Mouse (Mus musculus): ENCODE measurements at regions not wholly inside any gene's neighbourhood (a gene's known extent, or its start where the extent isn't known, plus 50 kb on each side); places are given as distances from the start of the nearest gene placed in this dataset.

DNA sequence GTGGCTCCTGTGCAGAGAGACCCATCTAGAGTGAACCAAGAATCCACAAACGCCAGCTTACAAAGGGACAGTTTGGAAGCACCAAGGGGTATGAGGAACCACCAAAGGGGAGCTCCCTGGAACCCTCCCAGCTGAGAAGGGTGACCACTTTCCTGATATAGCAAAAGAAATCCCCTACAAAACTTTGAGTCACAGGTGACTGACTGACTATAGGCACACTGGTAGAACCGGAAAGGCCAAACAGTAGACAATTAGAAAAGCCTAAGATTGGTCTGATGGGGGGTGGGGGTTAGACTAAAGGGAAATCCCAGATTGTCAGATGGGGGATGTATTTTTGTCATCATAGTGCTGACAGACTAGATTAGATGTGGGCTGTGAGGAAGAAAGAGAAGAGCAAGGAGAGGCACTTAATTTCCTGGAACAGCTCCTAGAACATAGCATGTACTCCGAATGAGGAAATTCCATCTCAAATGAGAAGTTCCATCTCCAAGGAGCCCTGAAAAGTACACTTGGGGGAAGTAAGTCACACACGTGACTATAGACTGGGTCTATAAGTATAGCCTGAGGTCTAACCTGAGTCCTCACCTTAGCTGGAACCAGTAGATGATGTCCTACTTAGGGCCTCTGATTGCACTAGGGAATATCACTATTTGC lies 302.4 kb upstream of the Atp2b1 start:
- Histone ChIP-seq H3K4me1 (replicated peaks; ENCODE audit: control insufficient read depth, insufficient read depth, low read length) (no peaks in the 10 kb centered on the region), H3K36me3 (ENCODE audit: control insufficient read depth, insufficient read depth, low read length) (no peaks in the 10 kb centered on the region), H3K27me3 (ENCODE audit: control insufficient read depth, insufficient read depth, low read length) (no peaks in the 10 kb centered on the region), H3K27ac (ENCODE audit: control insufficient read depth, insufficient read depth, low read length) (no peak overlapping the region), H3K4me3 (ENCODE audit: control insufficient read depth, insufficient read depth, low read length) (no peak overlapping the region)
- TF ChIP-seq POLR2A (IDR thresholded peaks at IDR 0.05; ENCODE audit: control insufficient read depth, extremely low read depth, insufficient read depth, low read length, poor library complexity) (no peak), CTCF (IDR thresholded peaks at IDR 0.05; ENCODE audit: borderline replicate concordance, control insufficient read depth, extremely low read depth, insufficient read depth, low read length, poor library complexity) (no peak)
- 87% methylated on average over 4 of the region's 4 CpGs for WGBS
- DNase-seq = no peak

GRCm38 (mm10) chr10:98618736-98619525 lies 295.3 kb upstream of the Atp2b1 start:
- 96% methylated on average over 21 of the region's 21 CpGs for WGBS

GRCm38 (mm10) chr10:98624103-98624502 lies 290.1 kb upstream of the Atp2b1 start:
- Histone ChIP-seq H3K27ac (ENCODE audit: control insufficient read depth, insufficient read depth, low read length) (no peak overlapping the region), H3K27me3 (ENCODE audit: control insufficient read depth, insufficient read depth, low read length) (no peaks in the 10 kb centered on the region), H3K4me1 (replicated peaks; ENCODE audit: control insufficient read depth, insufficient read depth, low read length) (no peaks in the 10 kb centered on the region), H3K4me3 (ENCODE audit: control insufficient read depth, insufficient read depth, low read length) (no peak overlapping the region), H3K36me3 (ENCODE audit: control insufficient read depth, insufficient read depth, low read length) (no peaks in the 10 kb centered on the region)
- 93% methylated on average over 1 of the region's 1 CpGs for WGBS
- no peak for DNase-seq
- TF ChIP-seq POLR2A (IDR thresholded peaks at IDR 0.05; ENCODE audit: control insufficient read depth, extremely low read depth, insufficient read depth, low read length, poor library complexity) = no peak

More at GRCm38 (mm10) chr10:98618736-98619525, 295.3 kb upstream of the Atp2b1 start:
- Histone ChIP-seq H3K36me3 (ENCODE audit: control insufficient read depth, insufficient read depth, low read length) (no peaks in the 10 kb centered on the region), H3K4me3 (ENCODE audit: control insufficient read depth, insufficient read depth, low read length) (no peak overlapping the region), H3K4me1 (replicated peaks; ENCODE audit: control insufficient read depth, insufficient read depth, low read length) (no peaks in the 10 kb centered on the region), H3K27me3 (ENCODE audit: control insufficient read depth, insufficient read depth, low read length) (no peaks in the 10 kb centered on the region), H3K27ac (ENCODE audit: control insufficient read depth, insufficient read depth, low read length) (no peak overlapping the region)
- no peak for DNase-seq
- TF ChIP-seq CTCF (IDR thresholded peaks at IDR 0.05; ENCODE audit: borderline replicate concordance, control insufficient read depth, extremely low read depth, insufficient read depth, low read length, poor library complexity) = no peak
- TF ChIP-seq POLR2A (IDR thresholded peaks at IDR 0.05; ENCODE audit: control insufficient read depth, extremely low read depth, insufficient read depth, low read length, poor library complexity) = no peak

DNA sequence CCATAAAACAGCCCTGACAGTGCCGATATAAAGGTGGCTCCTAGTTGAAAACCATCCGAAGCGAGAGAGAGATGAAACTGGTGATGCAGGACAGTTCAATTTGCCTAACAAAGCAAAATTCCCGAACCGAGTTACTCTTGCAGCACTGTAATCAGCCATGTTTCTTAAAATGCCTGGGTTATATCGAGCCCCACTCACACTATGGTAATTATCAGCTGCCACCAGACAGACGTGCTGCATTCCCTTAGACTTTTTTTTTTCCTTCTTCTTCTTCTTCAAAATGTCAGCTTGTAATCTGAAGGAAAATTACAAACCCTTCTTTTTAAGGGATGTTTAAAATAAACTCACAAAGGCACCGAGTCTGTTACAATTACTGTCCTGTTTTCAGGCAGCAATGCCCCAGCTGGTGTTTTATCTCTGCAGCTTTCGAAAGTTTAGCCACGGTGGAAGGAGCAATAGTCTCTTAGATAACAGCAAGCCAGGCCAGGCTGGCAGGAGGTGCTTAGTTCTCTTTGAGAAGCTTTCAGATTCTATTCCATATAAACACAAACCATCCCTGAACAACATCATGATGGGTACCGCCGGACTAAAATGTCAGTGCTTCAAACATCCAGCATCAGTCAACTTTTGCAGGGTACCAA lies 289.4 kb upstream of the Atp2b1 start:
- Histone ChIP-seq H3K4me3 (ENCODE audit: control insufficient read depth, insufficient read depth, low read length) (no peak overlapping the region), H3K36me3 (ENCODE audit: control insufficient read depth, insufficient read depth, low read length) (no peaks in the 10 kb centered on the region), H3K27me3 (ENCODE audit: control insufficient read depth, insufficient read depth, low read length) (no peaks in the 10 kb centered on the region), H3K4me1 (replicated peaks; ENCODE audit: control insufficient read depth, insufficient read depth, low read length) (no peaks in the 10 kb centered on the region), H3K27ac (ENCODE audit: control insufficient read depth, insufficient read depth, low read length) (no peak overlapping the region)
- 90% methylated on average over 12 of the region's 12 CpGs for WGBS
- DNase-seq = no peak
- TF ChIP-seq CTCF (IDR thresholded peaks at IDR 0.05; ENCODE audit: borderline replicate concordance, control insufficient read depth, extremely low read depth, insufficient read depth, low read length, poor library complexity) (no peak), POLR2A (IDR thresholded peaks at IDR 0.05; ENCODE audit: control insufficient read depth, extremely low read depth, insufficient read depth, low read length, poor library complexity) (no peak)

GRCm38 (mm10) chr10:98628191-98628590 lies 286.0 kb upstream of the Atp2b1 start:
- Histone ChIP-seq H3K4me1 (replicated peaks; ENCODE audit: control insufficient read depth, insufficient read depth, low read length) (no peaks in the 10 kb centered on the region), H3K27me3 (ENCODE audit: control insufficient read depth, insufficient read depth, low read length) (no peaks in the 10 kb centered on the region), H3K36me3 (ENCODE audit: control insufficient read depth, insufficient read depth, low read length) (no peaks in the 10 kb centered on the region), H3K4me3 (ENCODE audit: control insufficient read depth, insufficient read depth, low read length) (no peak overlapping the region), H3K27ac (ENCODE audit: control insufficient read depth, insufficient read depth, low read length) (no peak overlapping the region)
- WGBS = 97% methylated on average over 1 of the region's 1 CpGs
- no peak for DNase-seq
- TF ChIP-seq POLR2A (IDR thresholded peaks at IDR 0.05; ENCODE audit: control insufficient read depth, extremely low read depth, insufficient read depth, low read length, poor library complexity) (no peak), CTCF (IDR thresholded peaks at IDR 0.05; ENCODE audit: borderline replicate concordance, control insufficient read depth, extremely low read depth, insufficient read depth, low read length, poor library complexity) (no peak)

DNA sequence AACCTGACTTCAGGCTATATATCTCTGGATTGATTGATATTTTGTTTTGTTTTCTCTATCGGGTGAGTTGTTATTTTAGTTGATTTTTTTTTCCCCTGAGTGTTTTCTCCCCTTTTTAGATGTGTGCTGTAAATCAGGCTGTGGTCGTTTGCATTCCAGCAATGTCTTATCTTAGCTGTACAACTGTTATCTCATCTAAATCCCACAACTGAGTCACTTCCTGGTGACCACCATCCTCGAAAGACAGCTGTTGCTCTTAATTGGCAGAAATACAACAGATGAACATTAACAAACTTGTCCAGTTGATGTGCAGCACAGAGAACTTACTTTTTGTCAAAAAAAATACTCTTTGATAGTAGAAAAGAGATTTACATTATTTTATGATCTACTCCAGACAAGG lies 285.0 kb upstream of the Atp2b1 start:
- no peaks in the 10 kb centered on the region for H3K36me3 ChIP-seq (ENCODE audit: control insufficient read depth, insufficient read depth, low read length)
- H3K27me3 ChIP-seq (ENCODE audit: control insufficient read depth, insufficient read depth, low read length) = no peaks in the 10 kb centered on the region
- H3K27ac ChIP-seq (ENCODE audit: control insufficient read depth, insufficient read depth, low read length) = no peak overlapping the region
- WGBS = 5% methylated on average over 3 of the region's 3 CpGs
- TF ChIP-seq POLR2A (IDR thresholded peaks at IDR 0.05; ENCODE audit: control insufficient read depth, extremely low read depth, insufficient read depth, low read length, poor library complexity) (no peak), CTCF (IDR thresholded peaks at IDR 0.05; ENCODE audit: borderline replicate concordance, control insufficient read depth, extremely low read depth, insufficient read depth, low read length, poor library complexity) (no peak)
- H3K4me1 ChIP-seq (replicated peaks; ENCODE audit: control insufficient read depth, insufficient read depth, low read length) = no peaks in the 10 kb centered on the region
- no peak for DNase-seq
- no peak overlapping the region for H3K4me3 ChIP-seq (ENCODE audit: control insufficient read depth, insufficient read depth, low read length)
